Mouse (Mus musculus) CD8-positive naive resting alpha-beta T cell, adult 2 months (primary cell): ENCODE results near the gene Prm3.

Experiments used
- DNase-seq, 2 experiments: peaks; one replicate each; pipeline ENCODE4 v3.0.0; 2022; ENCODE audit warnings: low read depth in 2 of 2, low spot score in 2 of 2

Prm3 gene

DNA sequence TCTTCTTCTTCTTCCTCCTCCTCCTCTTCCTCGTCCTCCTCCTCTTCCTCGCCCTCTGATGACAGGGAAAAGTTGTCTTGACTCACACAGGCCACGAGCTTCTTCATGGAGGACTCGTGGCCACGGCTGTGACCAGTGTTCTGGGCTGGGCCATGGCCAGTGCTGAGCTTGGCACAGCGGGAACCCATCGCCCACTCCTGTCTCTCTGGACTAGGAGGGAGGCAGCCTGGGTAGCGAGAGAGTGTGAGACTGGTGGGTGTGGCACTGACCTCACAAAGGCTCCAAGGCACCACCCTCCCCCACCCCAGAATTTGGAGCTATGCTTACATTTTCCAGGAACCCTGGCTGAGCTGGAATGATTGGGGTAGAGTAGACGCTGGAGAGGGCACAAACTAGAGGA is at the start of gene Prm3:
Gene Prm3 (minus strand): TSS at position 213 of the 400 bp plus-strand sequence.
- no peak for DNase-seq

DNA sequence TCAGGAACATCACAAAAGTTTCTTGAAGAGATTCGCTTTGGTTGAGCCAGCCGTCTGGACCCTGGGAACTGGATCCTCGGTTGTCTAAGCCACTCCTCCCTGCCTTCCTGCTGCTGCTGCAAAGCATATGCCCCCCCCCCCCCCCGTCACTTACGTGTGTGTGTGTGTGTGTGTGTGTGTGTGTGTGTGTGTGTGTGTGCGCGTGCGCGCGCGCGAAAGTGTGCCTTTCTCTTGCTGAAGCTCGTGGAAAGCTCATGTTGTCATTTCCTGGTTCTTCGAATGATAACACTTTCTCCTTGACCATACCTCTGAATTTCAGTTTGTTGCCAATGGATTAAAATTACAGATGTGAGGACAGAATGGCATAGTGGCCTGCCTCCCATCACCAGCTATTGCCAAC is 49.3 kb upstream of the Prm3 start:
- DNase-seq, result no peak

DNA sequence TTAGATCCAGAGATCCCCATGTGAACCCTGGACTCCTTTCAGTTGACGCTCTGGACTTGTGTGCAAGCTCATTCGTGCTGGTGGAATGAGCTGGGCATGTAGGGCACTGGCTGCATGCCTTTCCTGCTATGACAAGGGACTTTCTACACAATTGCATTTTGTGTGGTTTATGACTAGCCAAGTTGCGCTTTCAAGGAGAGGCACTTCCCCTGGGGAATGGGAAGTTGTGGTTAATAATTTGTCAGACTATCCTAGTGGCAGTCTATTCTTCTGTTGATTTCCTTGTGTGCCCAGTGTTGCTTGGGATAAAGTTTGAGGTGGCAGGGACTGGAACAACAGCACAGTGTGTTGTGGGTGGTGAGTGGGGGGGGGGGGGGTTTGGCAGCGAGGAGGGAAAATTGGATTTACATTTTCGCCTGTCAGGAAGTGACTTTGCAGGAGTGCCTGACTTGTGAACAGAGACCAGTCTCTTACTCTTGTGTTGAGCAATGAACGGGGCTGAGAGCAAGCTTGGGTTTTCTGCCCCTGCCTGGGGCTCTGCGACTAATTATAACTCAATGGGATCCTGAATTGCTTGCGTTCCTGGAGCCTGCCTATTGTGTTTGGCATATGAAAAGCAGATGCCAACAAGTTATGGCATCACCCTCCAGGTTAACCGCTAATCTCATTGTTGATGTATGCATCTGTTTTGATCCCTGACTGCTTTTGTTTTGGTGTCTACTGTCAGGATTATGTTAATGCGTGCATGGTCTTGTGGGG is 48.0 kb upstream of the Prm3 start:
- no peak for DNase-seq

DNA sequence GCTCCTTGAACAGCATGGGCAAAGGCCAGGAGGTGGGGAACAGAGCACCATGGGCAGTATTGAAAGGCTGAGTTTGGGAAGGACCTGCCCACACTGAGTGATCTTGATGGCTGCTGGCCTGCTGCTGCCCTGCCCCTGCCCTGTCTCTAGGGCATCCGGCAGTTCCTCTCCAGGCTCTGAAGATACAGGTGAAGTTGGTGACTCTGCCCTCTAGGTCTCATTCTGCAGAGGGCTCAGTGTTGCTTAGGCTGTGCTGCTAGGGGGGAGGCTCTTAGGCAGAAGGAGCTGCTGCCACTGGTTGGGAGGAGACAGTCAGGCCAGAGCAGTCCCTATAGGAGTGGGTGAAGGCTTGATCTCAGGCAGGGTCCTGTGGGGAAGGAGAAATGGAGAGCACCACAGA is 47.2 kb upstream of the Prm3 start:
- no peak for DNase-seq

DNA sequence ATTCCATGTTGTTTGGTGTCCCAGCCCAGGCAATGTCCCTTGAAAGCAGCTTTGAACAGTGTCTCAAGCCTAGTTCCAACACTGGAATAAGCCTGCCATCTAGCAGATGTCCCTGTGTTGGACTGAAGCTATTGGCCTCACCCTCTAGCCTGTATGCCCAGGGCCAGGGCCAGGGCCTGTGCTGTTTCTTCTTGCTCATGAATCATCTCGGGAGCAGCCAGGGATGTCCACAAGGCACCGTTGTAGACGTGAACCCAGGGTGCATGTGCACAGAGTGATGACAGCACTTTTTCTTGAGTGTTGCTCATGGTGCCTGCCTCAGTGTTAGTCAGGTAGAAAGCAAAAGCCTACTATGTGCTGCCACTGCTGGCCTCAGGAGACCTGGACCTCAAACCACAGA is 46.5 kb upstream of the Prm3 start:
- no peak for DNase-seq

DNA sequence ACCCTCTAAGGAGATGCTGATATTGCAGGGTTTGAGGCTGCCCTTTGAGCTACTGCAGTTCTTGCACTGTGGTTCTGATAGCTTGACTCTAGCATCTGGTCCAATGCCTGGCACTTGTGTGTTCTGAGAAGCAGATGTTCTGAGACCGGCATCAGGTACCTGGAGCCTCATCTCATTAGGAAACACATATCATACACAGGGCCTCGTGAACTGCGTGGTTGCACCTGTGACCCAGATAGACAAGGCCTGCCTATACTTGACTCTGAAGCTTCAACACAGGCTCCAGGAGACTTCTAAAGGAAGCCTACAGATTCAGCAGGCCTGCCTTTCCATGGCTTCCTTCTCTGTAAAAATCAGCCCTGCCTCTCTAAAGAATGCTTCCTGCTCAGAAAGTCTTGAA is 45.7 kb upstream of the Prm3 start:
- DNase-seq, result no peak

DNA sequence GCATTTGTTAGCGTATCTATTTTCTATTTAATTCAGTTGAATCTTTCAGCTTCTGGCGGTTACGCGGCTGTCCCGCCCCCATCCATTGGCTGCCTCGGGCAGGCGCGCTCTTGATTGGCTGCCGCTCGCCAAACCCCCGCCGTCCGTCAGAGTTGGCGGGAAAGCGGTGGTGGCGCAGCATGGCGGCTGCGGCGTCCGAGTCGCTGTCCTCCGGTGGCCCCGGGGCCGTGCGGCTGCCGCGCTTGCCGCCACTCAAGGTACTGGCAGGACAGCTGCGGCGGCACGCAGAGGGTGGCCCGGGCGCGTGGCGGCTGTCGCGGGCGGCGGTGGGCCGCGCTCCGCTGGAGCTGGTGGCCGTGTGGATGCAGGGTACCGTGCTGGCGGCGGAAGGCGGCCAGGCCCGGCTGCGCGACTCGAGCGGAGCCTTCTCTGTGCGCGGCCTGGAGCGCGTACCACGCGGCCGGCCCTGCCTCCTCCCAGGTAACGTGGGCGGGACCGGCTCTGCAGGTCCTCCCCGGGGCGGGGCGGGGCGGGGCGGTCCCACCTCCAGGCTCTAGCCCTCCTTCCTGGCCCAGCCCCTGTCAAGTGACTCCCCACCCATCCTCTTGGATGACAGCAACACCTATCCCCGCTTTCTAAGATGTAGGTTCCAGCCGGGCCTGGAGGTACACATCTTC is 44.3 kb upstream of the Prm3 start, which contains the start of gene Rmi2:
Gene Rmi2 (plus strand): TSS at position 149 of the 677 bp plus-strand sequence.
- DNase-seq, result peak; percentile 67 to 75

DNA sequence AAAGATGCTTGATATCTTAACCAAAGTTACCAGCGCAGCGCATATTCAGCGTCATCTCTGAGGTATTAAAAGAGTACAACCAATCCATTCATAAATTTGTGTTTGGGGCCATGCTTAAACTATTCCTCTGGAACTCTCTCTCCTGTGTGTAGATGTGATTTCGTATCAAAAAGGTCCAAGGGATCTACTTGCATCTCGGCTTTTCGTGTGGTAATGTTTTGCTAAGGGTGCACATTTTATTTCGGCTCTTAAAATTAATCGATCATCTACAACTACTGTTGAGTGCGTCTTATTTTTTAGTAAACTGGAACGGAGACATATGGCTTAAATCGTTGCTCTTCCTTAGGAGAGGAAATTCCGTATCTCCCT is 43.8 kb upstream of the Prm3 start:
- DNase-seq, result no peak

DNA sequence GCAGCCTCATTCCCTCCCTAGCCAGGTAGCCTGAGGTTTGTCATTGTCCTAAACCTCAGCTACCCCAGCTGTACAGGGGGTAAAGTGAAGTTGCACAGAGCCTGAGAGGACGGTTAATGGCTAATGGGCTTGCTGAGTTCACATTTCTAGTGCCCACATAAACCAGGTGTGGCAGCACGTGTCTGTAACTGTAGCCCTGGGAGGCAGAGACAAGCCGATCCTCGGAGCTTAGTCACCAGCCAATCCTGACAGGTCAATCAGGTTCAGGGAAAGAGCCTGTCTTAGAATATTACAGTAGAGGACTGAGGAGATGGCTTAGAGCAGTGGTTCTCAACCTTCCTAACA is 37.7 kb upstream of the Prm3 start:
- no peak for DNase-seq

DNA sequence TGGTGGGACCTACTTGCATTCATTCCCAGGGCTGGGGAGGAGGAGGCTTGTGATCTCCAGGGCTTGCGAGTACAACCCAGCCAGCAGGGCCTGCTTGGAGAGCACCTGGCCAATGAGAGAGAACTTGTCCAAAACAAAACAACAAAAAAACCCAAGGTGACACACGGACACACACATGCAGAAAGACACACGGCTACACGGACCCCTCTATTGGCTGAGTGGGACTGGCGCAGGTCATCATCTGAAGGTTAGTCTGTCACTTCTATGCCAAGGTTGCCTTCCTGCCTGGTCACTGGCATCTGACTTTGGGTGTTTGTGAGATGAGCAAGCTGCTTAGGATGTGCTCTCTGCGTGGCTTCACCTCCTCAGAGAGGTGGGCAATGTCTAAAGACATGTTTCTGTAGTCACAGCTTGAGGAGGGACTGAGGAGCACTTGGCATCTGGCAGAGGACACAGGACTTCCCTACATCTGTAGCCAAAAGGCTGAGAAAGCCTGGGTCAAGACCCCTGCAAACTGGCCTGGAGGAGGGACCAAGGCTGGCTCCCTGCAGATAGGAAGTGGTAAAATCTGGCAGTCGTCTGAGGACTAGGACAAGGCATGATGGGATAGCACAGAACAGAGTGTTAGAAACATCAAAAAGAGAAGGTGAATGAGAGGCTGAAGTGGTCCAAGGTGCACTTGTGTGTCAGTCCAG is 37.2 kb upstream of the Prm3 start:
- DNase-seq, result no peak

DNA sequence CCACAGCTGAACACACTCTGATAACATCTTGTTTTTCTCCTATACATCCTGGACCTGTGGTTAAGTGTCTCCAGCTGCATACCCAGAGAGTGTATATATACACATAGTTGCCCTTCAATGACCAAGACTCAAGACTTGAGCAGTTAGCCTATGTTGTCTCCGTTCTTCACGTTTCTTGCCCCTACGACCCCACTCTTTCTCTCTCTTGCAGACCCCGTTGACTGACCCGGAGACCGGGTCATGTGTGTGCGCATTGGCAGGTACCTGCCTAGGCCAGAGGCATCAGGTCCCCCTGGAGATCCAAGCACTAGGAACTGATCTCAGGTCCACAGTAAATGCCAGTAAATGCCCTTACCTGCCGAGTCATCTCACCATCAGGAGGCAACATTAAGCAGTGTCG is 36.6 kb upstream of the Prm3 start:
- DNase-seq, result no peak

DNA sequence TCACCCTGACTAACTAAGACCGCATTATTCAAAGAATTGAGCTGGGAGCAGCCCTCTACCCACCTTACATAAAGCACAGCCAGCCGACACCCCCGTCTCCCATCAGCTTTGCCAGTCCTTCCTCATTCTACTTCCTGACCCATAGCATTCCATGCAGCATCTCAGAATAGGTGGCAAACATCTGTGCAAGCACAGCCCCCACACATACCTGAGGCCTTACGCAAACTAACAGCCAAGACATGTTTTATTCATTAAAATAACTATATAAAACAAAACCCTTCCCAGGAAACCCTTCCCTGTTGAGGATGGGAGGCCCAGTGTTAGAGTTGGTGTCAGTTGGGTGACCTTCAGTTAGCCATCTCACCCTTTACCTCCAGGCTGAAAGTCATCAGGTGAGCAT is 35.1 kb upstream of the Prm3 start:
- DNase-seq, result no peak

DNA sequence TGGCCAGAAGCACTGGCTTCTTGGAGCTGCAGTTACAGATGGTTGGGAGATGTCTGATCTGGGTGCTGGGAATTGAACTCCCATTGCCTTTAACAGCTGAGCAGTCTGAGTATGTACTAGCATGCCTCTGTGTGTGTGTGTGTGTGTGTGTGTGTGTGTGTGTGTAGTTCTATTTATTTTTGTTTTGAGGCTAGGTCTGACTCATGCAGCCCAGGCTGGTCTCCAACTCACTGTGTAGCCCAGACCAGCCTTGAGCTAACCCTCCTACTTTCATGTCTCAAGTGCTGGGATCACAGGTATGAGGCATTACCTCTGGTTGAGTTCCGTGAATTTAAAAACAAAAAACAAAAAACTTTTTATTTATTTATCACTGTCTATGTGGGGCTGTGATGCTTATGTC is 33.8 kb upstream of the Prm3 start:
- DNase-seq, result no peak

DNA sequence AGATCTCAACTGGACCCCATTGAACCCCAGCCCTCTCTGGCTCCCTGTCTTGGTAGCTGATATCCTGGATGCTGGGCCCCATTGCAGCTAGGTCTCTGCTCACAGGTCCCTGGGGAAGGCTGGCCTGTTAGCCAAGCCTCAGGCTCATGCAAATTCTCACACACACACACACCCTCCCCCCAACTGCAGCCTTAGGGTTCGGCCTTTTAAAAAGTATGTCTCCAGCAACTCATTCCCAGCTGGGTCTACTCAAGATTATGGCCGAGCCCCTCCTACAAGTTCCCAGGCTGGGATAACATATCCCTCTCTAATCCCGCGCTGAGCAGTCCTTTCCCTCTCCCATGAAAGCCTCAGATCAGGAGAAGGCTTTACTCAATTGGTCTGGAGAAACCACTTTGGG is 30.7 kb upstream of the Prm3 start:
- DNase-seq, result no peak

DNA sequence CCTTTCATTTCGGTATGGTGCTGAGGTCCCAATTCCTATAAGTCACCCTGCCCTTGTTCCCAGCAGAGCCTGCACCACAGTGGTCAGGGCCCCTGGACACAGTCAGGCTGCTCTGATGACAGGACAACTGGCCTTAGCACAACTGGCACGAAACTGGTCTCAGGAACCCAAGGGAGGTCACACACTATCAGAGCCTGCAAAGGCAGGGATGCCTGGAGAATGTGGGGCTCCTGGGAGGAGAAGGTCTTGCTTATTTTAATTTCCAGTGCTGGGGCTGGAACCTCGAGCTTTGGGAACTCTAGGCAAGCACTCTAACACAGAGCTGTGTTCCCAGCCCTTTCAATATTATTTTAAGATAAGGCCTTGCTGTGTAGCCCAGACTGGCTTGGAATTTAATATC is 29.3 kb upstream of the Prm3 start:
- DNase-seq, result no peak

DNA sequence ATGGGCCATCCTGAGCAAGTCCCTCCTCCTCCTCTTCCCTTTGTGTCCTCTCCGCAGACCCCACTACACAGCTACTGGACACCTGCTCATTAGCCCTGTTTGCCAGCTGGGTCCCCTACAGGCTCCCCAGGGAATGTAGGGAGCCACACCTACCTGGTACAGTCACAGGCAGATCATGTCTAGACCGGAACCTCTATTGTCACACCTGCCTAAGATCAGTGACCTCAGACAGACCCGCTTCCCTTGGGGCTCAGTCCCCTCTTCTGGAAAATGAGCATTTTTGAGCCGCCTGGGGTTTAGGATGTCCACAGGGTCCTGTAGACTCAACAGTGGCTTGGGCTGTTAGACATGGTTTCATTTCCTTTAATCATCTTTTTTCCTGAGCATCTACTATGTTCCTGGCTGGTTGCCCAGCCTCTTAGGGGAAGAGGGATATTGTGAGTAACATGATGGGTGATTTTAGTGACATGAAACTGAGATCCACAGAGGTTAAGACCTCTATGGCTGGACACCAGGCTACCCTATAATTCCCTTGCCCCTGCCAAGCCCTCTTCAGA is 27.9 kb upstream of the Prm3 start:
- no peak for DNase-seq

DNA sequence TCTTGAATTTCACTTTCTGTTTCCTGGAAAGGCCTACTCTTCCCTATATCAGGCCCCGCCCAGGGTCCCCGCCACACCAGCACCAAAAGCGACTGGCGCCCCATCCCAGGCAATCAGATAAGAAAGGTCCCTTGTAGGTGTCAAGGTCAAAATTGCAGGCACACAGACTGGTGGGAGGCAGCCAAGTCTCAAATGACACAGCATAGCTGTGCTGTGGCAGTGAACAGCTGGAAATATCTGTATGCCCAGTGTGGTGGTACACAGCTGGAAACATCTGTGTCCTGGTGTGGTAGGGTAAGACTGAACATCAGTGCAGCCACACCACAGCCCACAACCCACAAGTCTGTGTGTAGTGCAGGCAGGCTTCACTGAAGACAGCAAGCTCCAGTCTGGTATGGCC is 24.1 kb upstream of the Prm3 start:
- no peak for DNase-seq

DNA sequence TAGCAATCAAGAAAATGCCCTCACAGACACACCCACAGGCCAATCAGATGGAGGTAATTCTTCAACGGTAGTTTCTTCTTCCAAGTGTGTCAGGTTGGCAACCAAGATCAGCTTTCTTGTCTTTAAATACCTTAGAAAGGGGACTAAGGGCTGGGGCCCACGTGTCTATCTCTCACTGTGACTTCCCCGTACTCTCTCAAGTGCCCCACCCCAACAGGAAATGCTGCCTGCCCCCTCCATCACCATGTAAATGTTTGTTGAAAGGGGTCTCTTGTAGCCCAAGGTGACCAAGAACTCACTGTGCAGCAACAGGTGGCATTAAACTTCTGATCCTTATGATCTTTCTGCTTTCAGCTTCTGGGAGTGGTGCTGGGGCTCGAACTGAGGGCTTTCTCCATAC is 23.0 kb upstream of the Prm3 start:
- DNase-seq, result no peak

DNA sequence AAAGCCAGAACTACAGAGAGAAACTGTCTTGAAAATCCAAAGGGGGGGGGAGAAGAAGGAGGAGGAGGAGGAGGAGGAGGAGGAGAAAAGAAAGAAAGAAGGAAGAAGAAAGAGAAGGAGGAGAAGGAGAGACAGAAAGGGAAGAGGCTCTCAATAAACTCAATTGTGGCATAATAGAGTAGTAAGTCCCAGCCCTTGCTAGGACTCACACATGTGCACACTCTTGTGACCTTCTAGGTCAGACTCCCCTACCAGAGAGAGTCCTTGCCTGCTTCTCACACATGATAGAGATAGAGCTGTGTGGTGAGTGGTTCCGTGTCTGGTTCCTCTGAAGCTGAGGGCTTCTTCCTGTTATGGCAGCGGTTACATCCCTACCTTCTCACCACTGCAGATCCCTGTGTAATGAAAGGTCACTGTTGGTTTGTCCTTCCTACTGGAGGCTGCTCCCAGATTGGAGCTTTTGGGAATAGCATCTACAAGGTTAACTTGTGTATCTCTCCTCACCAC is 22.2 kb upstream of the Prm3 start, which contains the start of gene Gm11172:
Gene Gm11172 (plus strand): TSS at position 51 of the 507 bp plus-strand sequence.
- no peak for DNase-seq

DNA sequence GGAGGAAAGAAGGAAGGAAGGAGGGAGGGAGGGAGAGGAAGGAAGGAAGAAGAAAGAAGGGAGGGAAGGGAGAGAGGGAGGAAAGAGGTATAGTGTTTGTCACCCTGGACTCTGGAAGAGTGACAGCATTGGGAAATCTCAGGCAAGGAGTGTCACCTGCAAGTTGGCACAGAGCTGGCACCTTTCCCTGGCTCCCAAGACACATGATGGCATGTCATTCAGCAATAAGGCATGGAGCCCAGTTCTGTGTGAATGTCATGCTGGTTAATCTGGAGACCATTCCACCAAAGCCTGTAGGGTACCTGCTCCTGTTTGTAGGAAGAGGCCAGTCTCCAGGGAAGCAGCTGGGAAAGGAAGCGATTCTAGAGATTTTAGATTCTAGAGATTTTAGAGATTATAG is 19.7 kb upstream of the Prm3 start:
- no peak for DNase-seq

DNA sequence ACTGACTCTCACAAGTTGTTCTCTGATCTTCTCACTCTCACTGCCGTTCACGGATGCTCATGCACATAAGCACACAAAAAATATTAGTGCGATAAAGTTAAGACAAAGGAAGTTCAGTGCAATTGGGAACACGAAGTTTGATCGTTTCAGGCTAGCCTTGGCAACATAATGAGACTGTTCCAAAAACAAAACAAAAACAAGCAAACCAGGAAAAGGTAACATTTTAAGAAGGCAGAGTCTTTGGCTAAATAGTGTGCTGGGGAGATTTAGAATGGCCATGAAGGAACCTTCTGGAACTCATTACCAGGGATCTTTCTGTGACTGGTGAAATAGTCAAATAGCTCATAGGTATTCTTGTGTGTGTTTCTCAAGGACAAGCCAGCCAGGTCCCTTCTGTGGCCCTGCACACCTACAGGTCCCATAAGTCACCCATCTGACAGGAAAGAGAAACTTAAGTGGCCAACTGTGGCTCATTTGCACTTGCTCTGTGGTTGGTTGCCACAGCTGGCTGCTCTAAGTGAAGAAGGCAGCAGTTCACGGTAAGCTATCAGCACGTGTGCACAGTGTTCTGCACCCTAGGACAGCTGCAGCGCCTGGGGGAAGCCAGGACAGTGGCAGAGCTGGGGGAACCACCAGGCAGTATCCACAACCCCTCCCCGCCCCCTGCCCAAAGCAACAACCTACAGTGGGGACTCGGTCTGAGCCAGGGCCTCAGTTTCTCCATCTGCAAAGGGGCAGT is 15.2 kb upstream of the Prm3 start, which contains the start of gene Prm1:
Gene Prm1 (minus strand): TSS at position 51 of the 739 bp plus-strand sequence.
- DNase-seq, result no peak
